Mouse (Mus musculus) heart, postnatal 0 days (tissue): ENCODE measurements around the gene Alg2. TPM values are rescaled to one million over a fixed set of nuclear protein-coding genes. Genes with fewer than 3 reads are reported as not detected.

Source experiments
- ATAC-seq: fragments of 200-750 bp; cut with Nextera tagmentation; 2 replicates; pipeline ENCODE4 v1.8.0; 2017; ENCODE audit warnings: low read depth, moderate number of reproducible peaks, moderate library complexity; ENCODE audit not compliant: insufficient read depth
- DNase-seq: peaks from one replicate; pipeline ENCODE4 v3.0.0-alpha.2; 2016; ENCODE audit warnings: low spot score
- H3K27ac ChIP-seq: fragments of 300-500 bp; sonication (generic); 2 replicates; pipeline ENCODE4 v1.5.1; 2014; ENCODE audit warnings: low read depth, mild to moderate bottlenecking
- H3K27me3 ChIP-seq: fragments of 300-500 bp; sonication (generic); 2 replicates; pipeline ENCODE4 v1.6.1; 2014; ENCODE audit warnings: low read length, mixed read lengths; ENCODE audit not compliant: control insufficient read depth, insufficient read depth
- H3K36me3 ChIP-seq: fragments of 300-500 bp; sonication (generic); replicated peaks from 2 replicates; pipeline ENCODE4 v1.6.1; 2014; ENCODE audit warnings: low read length, mixed read lengths; ENCODE audit not compliant: control insufficient read depth, insufficient read depth
- H3K4me1 ChIP-seq: fragments of 300-500 bp; sonication (generic); 2 replicates; pipeline ENCODE4 v1.6.1; 2014; ENCODE audit warnings: antibody characterized with exemption; ENCODE audit not compliant: control insufficient read depth, insufficient read depth
- H3K4me2 ChIP-seq: fragments of 300-500 bp; sonication (generic); 2 replicates; pipeline ENCODE4 v1.6.1; 2014; ENCODE audit warnings: low read depth, mild to moderate bottlenecking, low read length, moderate library complexity
- H3K4me3 ChIP-seq: fragments of 300-500 bp; sonication (generic); 2 replicates; pipeline ENCODE4 v1.5.1; 2014; ENCODE audit warnings: low read depth, low read length
- H3K9ac ChIP-seq: fragments of 300-500 bp; sonication (generic); replicated peaks from 2 replicates; pipeline ENCODE4 v1.6.1; 2014; ENCODE audit warnings: low read depth, low read length, mixed read lengths
- H3K9me3 ChIP-seq: fragments of 300-500 bp; sonication (generic); replicated peaks from 2 replicates; pipeline ENCODE4 v1.6.1; 2016; ENCODE audit warnings: low read length; ENCODE audit not compliant: control insufficient read depth
- CTCF ChIP-seq: IDR thresholded peaks from 2 replicates; pipeline ENCODE4 v1.5.1; 2016; ENCODE audit warnings: antibody characterized with exemption, control low read depth, low read depth
- EP300 ChIP-seq: IDR thresholded peaks from 2 replicates; pipeline ENCODE4 v1.6.1; 2016; ENCODE audit warnings: antibody characterized with exemption, low read depth
- WGBS: fragments of 180-500 bp; shearing (Covaris S2); extraction: QIAGEN DNeasy Blood & Tissue Kit; methylation state at CpG from one replicate; pipeline ENCODE4 v1.1.7; 2014; 5-methylcytosine and 5-hydroxymethylcytosine counted together
- polyA plus RNA-seq: library from polyadenylated mRNA; unstranded; fragments of >200 nt; fragmentation: Nextera tagmentation; extraction: Ambion mirVana; gene quantifications from 2 replicates; pipeline ENCODE4 v1.2.1, GENCODE M21; 2015
- total RNA-seq: library from RNA; depleted of rRNA; stranded (reverse); fragments of >200 nt; gene quantifications from 2 replicates; pipeline ENCODE4 v1.2.3, GENCODE M21; 2014; ENCODE audit warnings: low replicate concordance

The Alg2 gene
- total and polyA plus RNA-seq, 2 experiments from 2014 or later, result 12.4 to 12.7 TPM

- no peak for ATAC-seq
- H3K4me2 ChIP-seq, result peak overlapping the region; percentile 51
- TF ChIP-seq EP300, result no peak
- no peaks in the 10 kb centered on the region for H3K27me3 ChIP-seq
- no peaks in the 10 kb centered on the region for H3K9me3 ChIP-seq
- H3K4me1 ChIP-seq, result no peaks in the 10 kb centered on the region
- WGBS, result 56% methylated on average over 6 of the region's 6 CpGs
- H3K27ac ChIP-seq, result no peak overlapping the region
- peak overlapping the region; percentile 17; the same call in 1 of the 2 replicates for H3K4me3 ChIP-seq
- no peak overlapping the region for H3K9ac ChIP-seq
- no peaks in the 10 kb centered on the region for H3K36me3 ChIP-seq
- no peak for DNase-seq
Observed at GRCm38 (mm10) chr4:47503045-47503444, 28.9 kb upstream of the Alg2 start.

DNA sequence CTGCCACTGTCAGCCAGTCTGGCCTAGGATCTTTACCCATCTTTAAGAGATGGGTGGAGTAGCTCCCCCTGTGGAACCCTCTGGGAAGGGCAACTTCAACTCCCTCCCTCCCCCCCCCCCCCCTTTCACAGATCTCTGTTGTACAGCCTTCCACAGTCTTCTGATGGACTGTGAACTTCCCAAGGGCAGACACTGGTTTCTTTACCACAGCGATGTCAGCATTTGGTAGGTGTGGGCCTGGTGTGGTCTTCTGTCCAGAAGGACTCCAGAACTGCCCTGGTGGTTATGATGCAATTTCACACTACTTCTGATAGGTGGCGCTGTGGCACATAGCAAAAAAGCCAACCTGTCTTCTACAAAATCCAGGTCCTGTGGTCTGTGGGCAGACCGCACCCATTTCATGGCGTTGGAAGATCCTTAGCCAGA is 28.4 kb upstream of the Alg2 start:
- 16% methylated on average over 4 of the region's 4 CpGs for WGBS
- no peaks in the 10 kb centered on the region for H3K4me1 ChIP-seq
- DNase-seq (peak; percentile 25), ATAC-seq (no peak)
- no peaks in the 10 kb centered on the region for H3K36me3 ChIP-seq
- TF ChIP-seq CTCF (peak; percentile 74), EP300 (no peak)
- H3K9me3 ChIP-seq, result no peaks in the 10 kb centered on the region
- no peak overlapping the region for H3K9ac ChIP-seq
- peak overlapping the region; percentile 17; the same call in 1 of the 2 replicates for H3K4me3 ChIP-seq
- H3K27ac ChIP-seq, result no peak overlapping the region
- H3K4me2 ChIP-seq, result peak overlapping the region; percentile 51
- no peaks in the 10 kb centered on the region for H3K27me3 ChIP-seq

- H3K4me3 ChIP-seq, result no peak overlapping the region
- no peaks in the 10 kb centered on the region for H3K9me3 ChIP-seq
- no peak for ATAC-seq
- H3K27me3 ChIP-seq, result no peaks in the 10 kb centered on the region
- no peaks in the 10 kb centered on the region for H3K36me3 ChIP-seq
- no peak overlapping the region for H3K4me2 ChIP-seq
- H3K27ac ChIP-seq, result no peak overlapping the region
- TF ChIP-seq CTCF (no peak), EP300 (no peak)
- no peak overlapping the region for H3K9ac ChIP-seq
- H3K4me1 ChIP-seq, result no peaks in the 10 kb centered on the region
- DNase-seq, result no peak
- 84% methylated on average over 10 of the region's 10 CpGs for whole genome bisulfite sequencing
Observed at GRCm38 (mm10) chr4:47499121-47499545, 25.0 kb upstream of the Alg2 start.

GRCm38 (mm10) chr4:47497811-47498385 is 23.8 kb upstream of the Alg2 start:
- Histone ChIP-seq H3K27ac (no peak overlapping the region), H3K9ac (no peak overlapping the region), H3K4me3 (no peak overlapping the region), H3K27me3 (no peaks in the 10 kb centered on the region), H3K36me3 (no peaks in the 10 kb centered on the region), H3K9me3 (no peaks in the 10 kb centered on the region), H3K4me2 (no peak overlapping the region), H3K4me1 (no peaks in the 10 kb centered on the region)
- DNase-seq (no peak), ATAC-seq (no peak)
- TF ChIP-seq EP300 (no peak), CTCF (no peak)
- 52% methylated on average over 7 of the region's 7 CpGs for WGBS

DNA sequence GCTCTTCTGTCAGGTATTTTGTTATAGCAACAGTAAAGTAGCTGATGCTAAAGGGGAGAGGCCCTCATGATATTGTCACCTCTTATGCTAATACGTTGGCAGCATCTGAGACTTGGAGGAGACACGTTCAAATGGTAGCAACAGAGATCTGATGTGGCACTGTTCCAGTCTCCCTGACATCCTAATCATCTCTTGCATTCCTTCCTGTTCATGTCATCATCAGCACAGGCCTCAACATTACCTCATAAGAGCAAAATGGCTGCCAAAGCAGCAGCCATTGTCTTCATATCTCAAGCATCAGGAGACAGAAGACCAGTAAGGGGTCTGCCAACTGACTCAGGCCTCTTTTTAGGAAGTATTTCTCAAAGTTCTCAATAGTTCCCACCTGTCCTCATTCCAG is 20.6 kb upstream of the Alg2 start:
- DNase-seq (no peak), ATAC-seq (no peak)
- no peak overlapping the region for H3K27ac ChIP-seq
- H3K4me1 ChIP-seq, result no peaks in the 10 kb centered on the region
- TF ChIP-seq CTCF (no peak), EP300 (no peak)
- H3K4me2 ChIP-seq, result no peak overlapping the region
- no peaks in the 10 kb centered on the region for H3K36me3 ChIP-seq
- WGBS, result 33% methylated on average over 2 of the region's 2 CpGs
- no peaks in the 10 kb centered on the region for H3K9me3 ChIP-seq
- H3K27me3 ChIP-seq, result no peaks in the 10 kb centered on the region
- no peak overlapping the region for H3K4me3 ChIP-seq
- H3K9ac ChIP-seq, result no peak overlapping the region

- ATAC-seq (no peak), DNase-seq (peak; percentile 26)
- Histone ChIP-seq H3K27me3 (no peaks in the 10 kb centered on the region), H3K4me2 (no peak overlapping the region), H3K4me1 (no peaks in the 10 kb centered on the region), H3K4me3 (no peak overlapping the region), H3K9ac (no peak overlapping the region), H3K9me3 (no peaks in the 10 kb centered on the region), H3K27ac (no peak overlapping the region), H3K36me3 (no peaks in the 10 kb centered on the region)
- no peak for TF ChIP-seq EP300
- no peak for TF ChIP-seq CTCF
- WGBS, result 57% methylated on average over 1 of the region's 1 CpGs
Observed at GRCm38 (mm10) chr4:47494137-47494536, 20.0 kb upstream of the Alg2 start.
